Mouse (Mus musculus): ENCODE measurements at regions not wholly inside any gene's neighbourhood (a gene's known extent, or its start where the extent isn't known, plus 50 kb on each side); places are given as distances from the start of the nearest gene placed in this dataset.

GRCm38 (mm10) chr3:137752447-137753256 lies 81.3 kb downstream of the Gm21962 start:
- TF ChIP-seq POLR2A (IDR thresholded peaks at IDR 0.05; ENCODE audit: insufficient read depth, low read length) = no peak
- TF ChIP-seq CTCF (IDR thresholded peaks at IDR 0.05; ENCODE audit: low read depth, low read length) = peak; percentile 80
- TF ChIP-seq EP300 (IDR thresholded peaks at IDR 0.05; ENCODE audit: insufficient read depth, low read depth, low read length) = 0 out of 2 replicates have a peak, but pooled peaks have one; percentile 13

Measured in ES-Bruce4 (cell line).